Mouse (Mus musculus): ENCODE measurements around the gene Cd244a. TPM values are rescaled to one million over a fixed set of nuclear protein-coding genes. Genes with fewer than 3 reads are reported as not detected.

Cd244a gene
- total and polyA plus RNA-seq, 2 experiments from 2014 or later: 0.05 TPM; not detected in 1

GRCm38 (mm10) chr1:171558407-171558806, 586 bp upstream of the Cd244a start:
- no peak for TF ChIP-seq CTCF (IDR thresholded peaks at IDR 0.05; ENCODE audit: low read depth)
- Histone ChIP-seq H3K9me3 (ENCODE audit: low read length) (no peaks in the 10 kb centered on the region), H3K4me2 (ENCODE audit: low read depth, low read length) (no peak overlapping the region), H3K36me3 (ENCODE audit: insufficient read depth, low read length) (no peaks in the 10 kb centered on the region), H3K9ac (replicated peaks; ENCODE audit: low read length) (no peak overlapping the region), H3K27me3 (ENCODE audit: insufficient read depth, low read length) (no peaks in the 10 kb centered on the region), H3K4me3 (ENCODE audit: low read length) (no peak overlapping the region), H3K4me1 (ENCODE audit: insufficient read depth, low read length) (no peaks in the 10 kb centered on the region), H3K27ac (no peak overlapping the region)
- 77% methylated on average over 6 of the region's 6 CpGs for WGBS
- ATAC-seq (no peak), DNase-seq (ENCODE audit: low spot score) (no peak)

GRCm38 (mm10) chr1:171560262-171560661, 1.3 kb downstream of the Cd244a start:
- Histone ChIP-seq H3K9me3 (ENCODE audit: low read length) (no peaks in the 10 kb centered on the region), H3K27me3 (ENCODE audit: insufficient read depth, low read length) (no peaks in the 10 kb centered on the region), H3K4me2 (ENCODE audit: low read depth, low read length) (no peak overlapping the region), H3K4me3 (ENCODE audit: low read length) (no peak overlapping the region), H3K27ac (no peak overlapping the region), H3K4me1 (ENCODE audit: insufficient read depth, low read length) (no peaks in the 10 kb centered on the region), H3K9ac (replicated peaks; ENCODE audit: low read length) (no peak overlapping the region), H3K36me3 (ENCODE audit: insufficient read depth, low read length) (no peaks in the 10 kb centered on the region)
- DNase-seq (ENCODE audit: low spot score) (no peak), ATAC-seq (no peak)
- TF ChIP-seq CTCF (IDR thresholded peaks at IDR 0.05; ENCODE audit: low read depth): no peak
- WGBS: 79% methylated on average over 2 of the region's 2 CpGs

GRCm38 (mm10) chr1:171561200-171561599, 2.2 kb downstream of the Cd244a start:
- 80% methylated on average over 1 of the region's 1 CpGs for WGBS
- ATAC-seq: no peak
- H3K36me3 ChIP-seq (ENCODE audit: insufficient read depth, low read length): no peaks in the 10 kb centered on the region

GRCm38 (mm10) chr1:171561639-171562225, 2.7 kb downstream of the Cd244a start:
- TF ChIP-seq CTCF (IDR thresholded peaks at IDR 0.05; ENCODE audit: low read depth): no peak
- ATAC-seq (no peak), DNase-seq (ENCODE audit: low spot score) (no peak)
- no peak overlapping the region for H3K4me3 ChIP-seq (ENCODE audit: low read length)
- no peaks in the 10 kb centered on the region for H3K27me3 ChIP-seq (ENCODE audit: insufficient read depth, low read length)
- H3K9ac ChIP-seq (replicated peaks; ENCODE audit: low read length): no peak overlapping the region
- H3K4me1 ChIP-seq (ENCODE audit: insufficient read depth, low read length): no peaks in the 10 kb centered on the region
- H3K9me3 ChIP-seq (ENCODE audit: low read length): no peaks in the 10 kb centered on the region
- no peaks in the 10 kb centered on the region for H3K36me3 ChIP-seq (ENCODE audit: insufficient read depth, low read length)
- H3K4me2 ChIP-seq (ENCODE audit: low read depth, low read length): no peak overlapping the region
- no peak overlapping the region for H3K27ac ChIP-seq
- 73% methylated on average over 6 of the region's 11 CpGs for WGBS

More at GRCm38 (mm10) chr1:171561200-171561599, 2.2 kb downstream of the Cd244a start:
- H3K9me3 ChIP-seq (ENCODE audit: low read length): no peaks in the 10 kb centered on the region
- no peaks in the 10 kb centered on the region for H3K4me1 ChIP-seq (ENCODE audit: insufficient read depth, low read length)
- no peak for TF ChIP-seq CTCF (IDR thresholded peaks at IDR 0.05; ENCODE audit: low read depth)
- no peak overlapping the region for H3K27ac ChIP-seq
- no peak overlapping the region for H3K4me3 ChIP-seq (ENCODE audit: low read length)
- H3K27me3 ChIP-seq (ENCODE audit: insufficient read depth, low read length): no peaks in the 10 kb centered on the region
- no peak for DNase-seq (ENCODE audit: low spot score)
- no peak overlapping the region for H3K9ac ChIP-seq (replicated peaks; ENCODE audit: low read length)
- no peak overlapping the region for H3K4me2 ChIP-seq (ENCODE audit: low read depth, low read length)

GRCm38 (mm10) chr1:171563042-171563441, 4.0 kb downstream of the Cd244a start:
- no peak for DNase-seq (ENCODE audit: low spot score)
- Histone ChIP-seq H3K27ac (no peak overlapping the region), H3K4me2 (ENCODE audit: low read depth, low read length) (no peak overlapping the region), H3K9me3 (ENCODE audit: low read length) (no peaks in the 10 kb centered on the region), H3K27me3 (ENCODE audit: insufficient read depth, low read length) (no peaks in the 10 kb centered on the region), H3K4me3 (ENCODE audit: low read length) (no peak overlapping the region), H3K36me3 (ENCODE audit: insufficient read depth, low read length) (no peaks in the 10 kb centered on the region), H3K9ac (replicated peaks; ENCODE audit: low read length) (no peak overlapping the region), H3K4me1 (ENCODE audit: insufficient read depth, low read length) (no peaks in the 10 kb centered on the region)
- ATAC-seq: no peak
- no peak for TF ChIP-seq CTCF (IDR thresholded peaks at IDR 0.05; ENCODE audit: low read depth)
- WGBS: 79% methylated on average over 2 of the region's 2 CpGs

GRCm38 (mm10) chr1:171564247-171564646, 5.3 kb downstream of the Cd244a start:
- H3K27me3 ChIP-seq (ENCODE audit: insufficient read depth, low read length): no peaks in the 10 kb centered on the region
- H3K9ac ChIP-seq (replicated peaks; ENCODE audit: low read length): no peak overlapping the region
- no peak overlapping the region for H3K27ac ChIP-seq
- H3K4me2 ChIP-seq (ENCODE audit: low read depth, low read length): no peak overlapping the region
- WGBS: 58% methylated on average over 3 of the region's 3 CpGs
- peak; percentile 55 for TF ChIP-seq CTCF (IDR thresholded peaks at IDR 0.05; ENCODE audit: low read depth)
- no peaks in the 10 kb centered on the region for H3K9me3 ChIP-seq (ENCODE audit: low read length)
- ATAC-seq (peak; percentile 39; the same call in 1 of the 2 replicates), DNase-seq (ENCODE audit: low spot score) (peak; percentile 37)
- H3K4me1 ChIP-seq (ENCODE audit: insufficient read depth, low read length): no peaks in the 10 kb centered on the region
- H3K36me3 ChIP-seq (ENCODE audit: insufficient read depth, low read length): no peaks in the 10 kb centered on the region
- no peak overlapping the region for H3K4me3 ChIP-seq (ENCODE audit: low read length)

- H3K4me2 ChIP-seq (ENCODE audit: low read depth, low read length): no peak overlapping the region
- H3K9ac ChIP-seq (replicated peaks; ENCODE audit: low read length): no peak overlapping the region
- DNase-seq (ENCODE audit: low spot score) (no peak), ATAC-seq (no peak)
- H3K27me3 ChIP-seq (ENCODE audit: insufficient read depth, low read length): no peaks in the 10 kb centered on the region
- no peak overlapping the region for H3K4me3 ChIP-seq (ENCODE audit: low read length)
- H3K9me3 ChIP-seq (ENCODE audit: low read length): no peaks in the 10 kb centered on the region
- 89% methylated on average over 4 of the region's 4 CpGs for WGBS
- H3K27ac ChIP-seq: no peak overlapping the region
- TF ChIP-seq CTCF (IDR thresholded peaks at IDR 0.05; ENCODE audit: low read depth): no peak
- H3K36me3 ChIP-seq (ENCODE audit: insufficient read depth, low read length): no peaks in the 10 kb centered on the region
- H3K4me1 ChIP-seq (ENCODE audit: insufficient read depth, low read length): no peaks in the 10 kb centered on the region
Measured at GRCm38 (mm10) chr1:171565888-171566287, 6.9 kb downstream of the Cd244a start.
